Mouse (Mus musculus) kidney, embryonic 16.5 days (tissue): ENCODE data around the gene Zfand4. TPM values are rescaled to one million over a fixed set of nuclear protein-coding genes. Genes with fewer than 3 reads are reported as not detected.

Experiments used
- ATAC-seq: fragments of 200-750 bp; cut with Nextera tagmentation; 2 replicates; pipeline ENCODE4 v1.8.0; 2017; ENCODE audit warnings: moderate TSS enrichment; ENCODE audit not compliant: low FRiP score, low TSS enrichment
- H3K27ac ChIP-seq: fragments of 300-500 bp; sonication (generic); 2 replicates; pipeline ENCODE4 v1.5.1; 2014; ENCODE audit warnings: low read length
- H3K27me3 ChIP-seq: fragments of 300-500 bp; sonication (generic); 2 replicates; pipeline ENCODE4 v1.6.1; 2014; ENCODE audit warnings: low read length, control low read depth, mixed read lengths; ENCODE audit not compliant: insufficient read depth
- H3K36me3 ChIP-seq: fragments of 300-500 bp; sonication (generic); 2 replicates; pipeline ENCODE4 v1.6.1; 2014; ENCODE audit warnings: low read length, control low read depth, mixed read lengths; ENCODE audit not compliant: insufficient read depth
- H3K4me1 ChIP-seq: fragments of 300-500 bp; sonication (generic); 2 replicates; pipeline ENCODE4 v1.6.1; 2014; ENCODE audit warnings: low read length, control low read depth, mixed read lengths; ENCODE audit not compliant: insufficient read depth
- H3K4me2 ChIP-seq: fragments of 300-500 bp; sonication (generic); replicated peaks from 2 replicates; pipeline ENCODE4 v1.6.1; 2014; ENCODE audit warnings: low read depth, low read length
- H3K4me3 ChIP-seq: fragments of 300-500 bp; sonication (generic); 2 replicates; pipeline ENCODE4 v1.5.1; 2014; ENCODE audit warnings: mild to moderate bottlenecking, low read length
- H3K9ac ChIP-seq: fragments of 300-500 bp; sonication (generic); replicated peaks from 2 replicates; pipeline ENCODE4 v1.6.1; 2014; ENCODE audit warnings: low read length
- H3K9me3 ChIP-seq: fragments of 300-500 bp; sonication (generic); 2 replicates; pipeline ENCODE4 v1.6.1; 2016; ENCODE audit warnings: low read length, control low read depth
- WGBS: fragments of 180-500 bp; shearing (Covaris S2); extraction: QIAGEN DNeasy Blood & Tissue Kit; methylation state at CpG from one replicate; pipeline ENCODE4 v1.1.7; 2014; 5-methylcytosine and 5-hydroxymethylcytosine counted together
- polyA plus RNA-seq: library from polyadenylated mRNA; unstranded; fragments of >200 nt; fragmentation: Nextera tagmentation; extraction: Ambion mirVana; gene quantifications from 2 replicates; pipeline ENCODE4 v1.2.1, GENCODE M21; 2015

Zfand4 gene
- polyA plus RNA-seq, 1 experiment from 2014 or later = 5.9 TPM

GRCm38 (mm10) chr6:116286870-116287575 lies 23.0 kb downstream of the Zfand4 start:
- 69% methylated on average over 5 of the region's 5 CpGs for WGBS
- H3K27me3 ChIP-seq = no peaks in the 10 kb centered on the region
- H3K9ac ChIP-seq = no peak overlapping the region
- no peaks in the 10 kb centered on the region for H3K9me3 ChIP-seq
- H3K27ac ChIP-seq = peak overlapping the region; percentile 9; the same call in 1 of the 2 replicates
- no peak overlapping the region for H3K4me3 ChIP-seq
- ATAC-seq = peak; percentile 97
- peaks cover 4% of the 10 kb centered on the region for H3K4me1 ChIP-seq
- H3K36me3 ChIP-seq = no peaks in the 10 kb centered on the region
- H3K4me2 ChIP-seq = no peak overlapping the region

GRCm38 (mm10) chr6:116311411-116311810 lies 47.4 kb downstream of the Zfand4 start:
- ATAC-seq = no peak
- Histone ChIP-seq H3K9me3 (no peaks in the 10 kb centered on the region), H3K4me2 (no peak overlapping the region), H3K4me1 (no peaks in the 10 kb centered on the region), H3K27ac (no peak overlapping the region), H3K27me3 (no peaks in the 10 kb centered on the region), H3K9ac (no peak overlapping the region), H3K36me3 (no peaks in the 10 kb centered on the region), H3K4me3 (no peak overlapping the region)
- whole genome bisulfite sequencing = 96% methylated on average over 2 of the region's 2 CpGs

DNA sequence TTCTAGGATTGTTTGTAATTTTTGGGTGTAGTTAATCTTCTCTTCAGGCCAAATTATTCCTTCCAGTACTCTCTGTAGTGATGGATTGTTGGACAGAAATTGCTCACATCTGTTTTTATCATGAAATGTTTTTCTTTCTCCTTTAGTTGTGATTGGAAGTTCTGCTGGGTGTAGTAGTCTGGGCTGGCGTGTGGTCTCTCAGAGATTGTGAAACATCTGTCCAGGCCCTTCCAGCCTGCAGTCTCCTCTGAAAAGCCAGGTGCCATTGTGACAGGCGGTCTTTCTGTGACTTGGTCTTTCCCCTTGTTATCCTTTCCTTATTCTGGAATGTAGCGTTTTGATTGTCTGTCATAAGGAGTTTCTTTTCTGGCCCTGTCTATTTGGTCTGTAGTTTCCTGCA lies 55.2 kb downstream of the Zfand4 start:
- H3K27me3 ChIP-seq = no peaks in the 10 kb centered on the region
- ATAC-seq = no peak
- H3K4me2 ChIP-seq = no peak overlapping the region
- H3K4me3 ChIP-seq = no peak overlapping the region
- H3K4me1 ChIP-seq = no peaks in the 10 kb centered on the region
- no peak overlapping the region for H3K9ac ChIP-seq
- H3K9me3 ChIP-seq = no peaks in the 10 kb centered on the region
- 82% methylated on average over 3 of the region's 3 CpGs for WGBS
- no peaks in the 10 kb centered on the region for H3K36me3 ChIP-seq
- H3K27ac ChIP-seq = no peak overlapping the region

- H3K9me3 ChIP-seq = no peaks in the 10 kb centered on the region
- no peaks in the 10 kb centered on the region for H3K27me3 ChIP-seq
- H3K27ac ChIP-seq = no peak overlapping the region
- H3K9ac ChIP-seq = no peak overlapping the region
- H3K4me1 ChIP-seq = no peaks in the 10 kb centered on the region
- H3K4me2 ChIP-seq = no peak overlapping the region
- no peaks in the 10 kb centered on the region for H3K36me3 ChIP-seq
- ATAC-seq = no peak
- WGBS = 72% methylated on average over 3 of the region's 3 CpGs
- no peak overlapping the region for H3K4me3 ChIP-seq
Measured at GRCm38 (mm10) chr6:116326641-116327040, 62.6 kb downstream of the Zfand4 start.

DNA sequence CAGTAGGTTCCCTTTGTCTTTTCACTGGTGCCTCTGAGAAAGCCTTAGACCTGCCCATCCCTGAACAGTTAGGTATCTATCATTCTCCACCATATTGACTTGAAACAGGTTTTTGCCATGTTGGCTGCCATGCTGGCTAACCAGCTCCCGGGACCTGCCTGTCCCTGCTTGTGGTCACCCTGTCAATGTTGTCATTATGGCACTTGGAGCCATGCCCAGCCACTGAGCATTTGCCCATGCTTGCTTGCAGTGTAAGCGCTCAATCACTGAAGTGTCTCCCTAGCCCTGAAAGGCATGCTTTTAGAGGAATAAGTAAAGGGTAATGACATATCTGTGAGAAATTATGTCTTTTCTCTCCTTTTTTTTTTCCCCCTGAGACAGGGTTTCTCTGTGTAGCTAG lies 67.4 kb downstream of the Zfand4 start:
- Histone ChIP-seq H3K4me2 (no peak overlapping the region), H3K27me3 (0 out of 2 replicates have a peak, but pooled peaks cover 3% of the 10 kb centered on the region), H3K9me3 (no peaks in the 10 kb centered on the region), H3K9ac (no peak overlapping the region), H3K27ac (no peak overlapping the region), H3K36me3 (no peaks in the 10 kb centered on the region), H3K4me1 (no peaks in the 10 kb centered on the region), H3K4me3 (no peak overlapping the region)
- no peak for ATAC-seq
- WGBS = 100% methylated on average over 2 of the region's 2 CpGs

DNA sequence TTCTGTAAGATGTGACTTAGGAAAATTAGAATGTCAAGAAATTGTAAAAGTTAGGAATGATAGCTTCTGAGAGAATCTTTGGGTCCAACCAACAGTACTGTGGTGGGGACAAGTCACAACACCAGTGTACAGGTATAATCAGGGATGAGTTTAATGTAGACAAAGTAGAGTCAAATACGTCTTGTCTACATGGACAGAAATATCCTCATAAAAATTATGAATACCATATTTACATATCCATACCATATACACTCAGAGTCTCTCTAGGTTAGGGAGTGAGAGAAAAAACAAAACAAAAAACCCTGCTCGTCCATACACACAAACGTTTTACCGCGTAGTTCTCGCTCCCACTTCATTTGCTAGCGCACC lies 73.4 kb downstream of the Zfand4 start:
- ATAC-seq = peak; percentile 35
- peak overlapping the region; percentile 86 for H3K9ac ChIP-seq
- H3K4me1 ChIP-seq = peaks cover 5% of the 10 kb centered on the region; the same call in 1 of the 2 replicates
- 2% methylated on average over 7 of the region's 7 CpGs for WGBS
- H3K27me3 ChIP-seq = 0 out of 2 replicates have a peak, but pooled peaks cover 3% of the 10 kb centered on the region
- H3K9me3 ChIP-seq = no peaks in the 10 kb centered on the region
- H3K4me3 ChIP-seq = peak overlapping the region; percentile 96
- H3K4me2 ChIP-seq = peak overlapping the region; percentile 64
- H3K36me3 ChIP-seq = 0 out of 2 replicates have a peak, but pooled peaks cover 4% of the 10 kb centered on the region
- H3K27ac ChIP-seq = no peak overlapping the region

- Histone ChIP-seq H3K27ac (peak within 1 kb of the TSS; percentile 68), H3K4me2 (peak within 1 kb of the TSS; percentile 64), H3K4me3 (peak within 1 kb of the TSS; percentile 96), H3K4me1 (peaks cover 5% of the 10 kb centered on the region; the same call in 1 of the 2 replicates), H3K27me3 (0 out of 2 replicates have a peak, but pooled peaks cover 3% of the 10 kb centered on the region), H3K36me3 (0 out of 2 replicates have a peak, but pooled peaks cover 4% of the 10 kb centered on the region), H3K9ac (peak within 1 kb of the TSS; percentile 86), H3K9me3 (no peaks in the 10 kb centered on the region)
- WGBS = under 1% methylated on average over 64 of the region's 75 CpGs
- ATAC-seq = peak; percentile 98
Measured at GRCm38 (mm10) chr6:116337835-116338501, 73.9 kb downstream of the Zfand4 start, which contains the start of gene March8. TSS of gene March8 (plus strand) at chr6:116338024.

GRCm38 (mm10) chr6:116338520-116338919 lies 74.5 kb downstream of the Zfand4 start:
- WGBS = 5% methylated on average over 8 of the region's 8 CpGs

GRCm38 (mm10) chr6:116339088-116339487 lies 75.1 kb downstream of the Zfand4 start:
- Histone ChIP-seq H3K27ac (no peak overlapping the region), H3K9me3 (no peaks in the 10 kb centered on the region), H3K4me2 (peak overlapping the region; percentile 64), H3K9ac (no peak overlapping the region; the same call in 1 of the 2 replicates), H3K27me3 (0 out of 2 replicates have a peak, but pooled peaks cover 3% of the 10 kb centered on the region), H3K4me3 (0 out of 2 replicates have a peak overlapping the region, but pooled peaks have one; percentile 1), H3K4me1 (peaks cover 5% of the 10 kb centered on the region; the same call in 1 of the 2 replicates), H3K36me3 (0 out of 2 replicates have a peak, but pooled peaks cover 4% of the 10 kb centered on the region)
- ATAC-seq = no peak
- 80% methylated on average over 5 of the region's 5 CpGs for WGBS

More at GRCm38 (mm10) chr6:116338520-116338919, 74.5 kb downstream of the Zfand4 start:
- Histone ChIP-seq H3K9me3 (no peaks in the 10 kb centered on the region), H3K4me3 (peak overlapping the region; percentile 96), H3K27ac (peak overlapping the region; percentile 68; the same call in 1 of the 2 replicates), H3K4me1 (peaks cover 5% of the 10 kb centered on the region; the same call in 1 of the 2 replicates), H3K9ac (peak overlapping the region; percentile 86), H3K36me3 (0 out of 2 replicates have a peak, but pooled peaks cover 4% of the 10 kb centered on the region), H3K27me3 (0 out of 2 replicates have a peak, but pooled peaks cover 3% of the 10 kb centered on the region), H3K4me2 (peak overlapping the region; percentile 64)
- ATAC-seq = no peak
